Mouse (Mus musculus) urinary bladder, postnatal 14 days (tissue): ENCODE data around the gene Srrm3.
A peak's percentile ranks its signal among the peaks of the same experiment; 100 is the strongest.

Source experiments
- DNase-seq: peaks from one replicate; pipeline ENCODE4 v3.0.0; 2021; ENCODE audit warnings: low spot score

Srrm3 gene

GRCm38 (mm10) chr5:135903551-135904151, 97.0 kb downstream of the Srrm3 start:
- peak; percentile 91 for DNase-seq

DNA sequence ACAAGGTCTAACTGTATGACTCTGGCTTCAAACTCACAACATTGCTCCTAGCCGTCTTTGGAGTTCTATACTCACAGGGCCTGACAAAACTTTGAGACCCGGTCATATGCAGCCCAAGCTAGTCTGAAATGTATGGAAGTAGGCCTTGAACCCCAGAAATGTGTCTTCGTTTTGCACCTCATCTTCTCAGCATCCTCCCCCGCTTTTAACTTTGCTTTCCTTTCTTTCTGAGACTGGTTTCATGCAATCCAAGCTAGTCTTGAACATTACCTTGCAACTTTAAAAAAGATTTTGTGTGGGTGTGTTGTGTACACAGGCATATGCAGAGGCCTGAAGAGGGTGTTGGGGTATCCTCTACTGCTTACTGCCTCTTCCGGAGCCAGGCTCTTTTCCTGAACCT, 97.6 kb downstream of the Srrm3 start:
- no peak for DNase-seq

GRCm38 (mm10) chr5:135905320-135906225, 98.9 kb downstream of the Srrm3 start:
- no peak for DNase-seq

GRCm38 (mm10) chr5:135906846-135907245, 100.2 kb downstream of the Srrm3 start:
- no peak for DNase-seq

GRCm38 (mm10) chr5:135907256-135907655, 100.6 kb downstream of the Srrm3 start:
- DNase-seq, result peak; percentile 50

DNA sequence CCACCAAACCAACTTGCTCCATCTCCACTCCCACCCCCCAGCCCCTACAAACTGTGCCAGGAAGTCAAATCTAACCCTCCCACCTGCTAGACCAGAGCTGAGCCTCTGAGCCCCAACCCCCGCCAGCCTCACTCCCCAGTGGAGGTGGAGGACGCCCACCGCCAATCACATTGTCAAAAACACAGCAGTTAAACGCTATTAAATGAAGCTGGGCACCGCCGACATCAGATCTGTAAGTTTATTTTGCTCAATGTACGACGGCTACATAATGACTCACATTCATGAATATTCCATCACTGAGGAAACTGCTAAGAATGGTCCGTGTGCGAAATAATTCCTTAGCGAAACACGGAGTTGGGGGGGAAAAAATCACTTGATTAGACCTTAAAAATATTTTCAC, 101.5 kb downstream of the Srrm3 start:
- DNase-seq, result no peak

DNA sequence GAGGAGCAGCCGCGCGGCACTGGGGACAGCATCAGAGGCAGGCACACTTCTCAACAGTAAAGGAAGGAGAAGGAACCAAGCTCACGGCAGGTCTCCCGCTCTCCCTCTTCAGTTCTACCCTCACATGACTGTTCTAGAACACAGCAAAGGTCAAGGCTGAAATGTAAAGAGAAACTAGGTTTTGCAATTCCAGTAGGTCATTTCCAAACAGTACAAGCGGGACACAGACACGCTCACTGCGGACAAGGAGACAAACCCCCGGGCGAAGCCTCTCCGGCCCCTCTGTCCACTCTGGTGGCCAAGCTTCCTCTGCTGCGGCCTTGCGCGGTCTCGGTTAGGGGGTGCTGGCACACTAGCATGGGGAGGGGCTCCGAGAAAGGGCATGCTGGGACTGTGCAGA, 102.3 kb downstream of the Srrm3 start:
- DNase-seq, result no peak

DNA sequence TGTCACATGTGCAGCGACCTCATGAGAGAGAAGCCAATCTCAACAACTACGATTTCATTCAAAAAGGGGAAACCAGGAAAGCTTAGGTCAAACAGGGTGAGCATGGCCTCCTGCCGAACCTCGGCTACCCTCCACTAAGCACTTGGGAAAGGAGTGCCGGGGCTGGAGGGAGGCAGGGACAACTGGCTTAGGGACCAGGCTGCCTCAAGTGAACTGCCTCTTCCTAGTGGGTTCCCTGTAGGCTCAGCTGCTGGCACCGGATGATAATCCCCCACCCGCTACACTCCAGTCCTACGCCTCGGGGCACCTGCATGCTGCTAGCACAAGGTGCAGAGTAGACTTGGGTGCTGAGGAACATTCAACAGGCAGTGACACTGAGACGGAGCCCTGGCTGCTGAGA, 103.0 kb downstream of the Srrm3 start:
- no peak for DNase-seq

DNA sequence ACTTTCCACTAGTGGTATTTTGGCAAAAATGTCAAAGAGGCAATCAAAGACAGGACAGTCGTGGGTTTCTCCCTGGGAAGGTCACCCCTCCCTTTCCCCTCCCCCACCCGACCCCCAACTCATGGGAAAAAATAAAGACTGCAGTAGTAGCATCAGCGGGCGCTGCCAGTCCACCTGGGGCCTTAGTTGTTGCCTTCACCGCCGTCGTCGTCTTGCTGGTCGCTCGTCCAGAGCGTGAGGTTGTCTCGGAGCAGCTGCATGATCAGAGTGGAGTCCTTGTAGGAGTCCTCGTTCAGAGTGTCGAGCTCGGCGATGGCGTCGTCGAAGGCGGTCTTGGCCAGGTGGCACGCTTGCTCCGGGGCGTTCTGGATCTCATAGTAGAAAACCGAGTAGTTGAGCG, 104.1 kb downstream of the Srrm3 start:
- no peak for DNase-seq

GRCm38 (mm10) chr5:135911633-135912220, 105.0 kb downstream of the Srrm3 start:
- no peak for DNase-seq

- no peak for DNase-seq
Observed at GRCm38 (mm10) chr5:135913201-135913600, 106.5 kb downstream of the Srrm3 start.

- DNase-seq, result no peak
Observed at GRCm38 (mm10) chr5:135914156-135914555, 107.5 kb downstream of the Srrm3 start.

DNA sequence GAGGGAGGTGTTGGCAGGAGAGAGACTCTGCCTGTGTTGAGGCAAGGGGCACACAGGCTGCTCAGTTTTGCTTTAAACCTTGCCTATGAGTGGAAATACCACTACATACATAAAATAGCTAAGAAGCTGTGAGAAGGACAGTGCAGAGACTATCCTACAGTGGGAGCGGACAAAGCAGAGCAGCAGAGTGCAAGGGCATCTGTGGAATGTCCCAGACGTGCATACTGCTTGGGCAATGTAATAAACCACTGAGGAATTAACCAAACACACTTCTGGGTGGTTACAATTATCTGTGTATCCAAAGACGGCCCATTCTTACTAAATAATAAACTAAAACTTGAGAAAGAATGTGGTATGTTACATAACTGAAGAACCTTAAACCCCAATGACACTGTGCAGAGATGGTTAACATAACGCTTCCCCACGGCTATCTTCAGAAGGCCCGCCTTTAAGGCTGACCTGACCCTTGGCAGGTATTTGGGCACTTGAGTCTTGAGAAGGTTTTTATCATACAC, 109.4 kb downstream of the Srrm3 start:
- no peak for DNase-seq

DNA sequence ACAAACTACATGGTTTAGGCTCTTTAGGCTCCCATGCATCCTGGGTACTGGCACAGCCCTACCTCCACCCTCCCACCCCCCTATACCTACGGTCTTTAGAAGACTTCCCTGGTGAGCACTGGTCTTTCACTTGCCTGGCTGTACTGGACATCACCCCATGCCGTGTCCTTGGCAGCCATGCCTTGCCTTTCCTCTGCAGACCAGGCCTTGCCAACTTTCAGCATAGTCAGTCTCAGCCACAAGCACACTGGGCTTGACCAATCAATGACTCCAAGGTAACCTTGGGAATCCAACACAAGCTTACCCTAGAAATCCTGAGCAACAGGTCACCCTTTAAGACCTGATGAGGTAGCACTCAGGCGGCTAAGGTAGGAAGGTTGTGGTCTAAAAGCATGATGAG, 109.9 kb downstream of the Srrm3 start:
- no peak for DNase-seq

DNA sequence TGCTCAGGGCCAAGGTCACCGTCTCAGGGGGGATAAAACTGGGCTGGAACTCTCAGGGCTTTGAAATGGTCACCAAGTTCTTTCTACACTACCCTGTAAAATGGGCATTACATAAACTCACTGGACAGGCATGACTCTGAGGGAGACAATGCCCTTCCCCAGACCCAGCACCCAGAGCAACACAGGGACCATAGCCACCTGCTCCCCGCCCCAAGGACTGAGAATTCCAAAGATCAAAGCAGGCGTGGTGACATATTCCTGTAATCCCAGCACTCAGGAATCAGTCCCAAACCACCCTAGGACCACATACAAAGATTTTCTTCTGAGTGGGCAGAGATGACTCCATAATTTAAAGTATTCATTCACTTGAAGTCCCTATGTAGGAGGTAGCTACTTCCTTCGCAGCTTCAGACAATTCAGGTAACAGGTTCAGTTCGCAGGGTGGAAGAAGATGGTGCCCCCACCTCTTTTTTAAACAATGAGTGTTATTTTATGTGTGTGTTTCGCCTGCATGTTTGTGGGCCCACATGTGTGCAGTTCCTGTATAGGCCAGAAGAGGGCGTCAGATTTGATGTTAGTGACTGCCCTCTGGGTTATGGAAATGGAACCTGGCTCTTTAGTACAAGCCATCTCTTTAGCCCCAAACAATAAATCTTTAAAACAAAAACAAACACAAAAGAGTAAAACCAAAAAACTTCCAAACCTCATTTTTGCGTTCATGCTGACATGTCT, 110.8 kb downstream of the Srrm3 start:
- no peak for DNase-seq

DNA sequence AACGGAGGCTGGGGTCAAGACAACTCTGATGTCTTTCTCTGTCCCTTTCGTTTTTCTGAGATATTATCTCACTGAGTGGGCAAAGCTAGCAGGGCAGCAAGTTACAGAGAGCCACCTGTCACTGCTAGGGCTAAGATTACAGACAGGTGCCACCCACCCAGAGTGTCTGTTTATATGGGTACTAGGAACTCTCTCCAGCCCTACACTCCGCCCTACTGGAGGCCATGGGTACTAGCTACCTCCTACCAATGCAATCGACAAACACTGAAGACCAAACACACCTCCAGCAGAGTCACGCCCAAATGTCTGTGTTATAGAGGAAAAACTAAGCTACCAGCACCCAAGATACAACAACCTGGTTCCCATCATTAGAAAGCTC, 111.4 kb downstream of the Srrm3 start:
- DNase-seq, result no peak

DNA sequence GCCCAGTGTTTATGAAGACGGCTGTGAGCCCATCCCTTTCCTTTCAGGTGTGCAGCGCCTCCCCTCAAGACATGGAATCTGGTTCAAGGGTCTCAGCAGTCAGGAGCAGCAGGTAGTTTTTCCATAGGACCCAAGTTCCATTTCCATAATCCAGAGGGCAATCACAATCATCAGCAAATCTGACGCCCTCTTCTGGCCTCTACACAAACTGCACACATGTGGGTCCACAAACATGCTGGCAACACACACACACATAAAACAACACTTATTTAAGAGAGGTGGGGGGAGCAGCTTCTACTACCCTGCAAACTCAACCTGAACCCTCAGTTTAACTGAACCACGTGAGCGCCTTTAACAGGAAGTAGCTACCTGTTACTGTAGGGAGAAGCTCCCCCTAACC, 111.9 kb downstream of the Srrm3 start:
- DNase-seq, result no peak

GRCm38 (mm10) chr5:135919902-135920301, 113.2 kb downstream of the Srrm3 start:
- no peak for DNase-seq

- no peak for DNase-seq
Observed at GRCm38 (mm10) chr5:135923901-135924300, 117.2 kb downstream of the Srrm3 start.
